Mouse (Mus musculus): ENCODE measurements around the gene 2310061I04Rik. TPM values are rescaled to one million over a fixed set of nuclear protein-coding genes. Genes with fewer than 3 reads are reported as not detected.

The 2310061I04Rik gene
- polyA plus RNA-seq, 1 experiment from 2014 or later: 23.9 TPM

DNA sequence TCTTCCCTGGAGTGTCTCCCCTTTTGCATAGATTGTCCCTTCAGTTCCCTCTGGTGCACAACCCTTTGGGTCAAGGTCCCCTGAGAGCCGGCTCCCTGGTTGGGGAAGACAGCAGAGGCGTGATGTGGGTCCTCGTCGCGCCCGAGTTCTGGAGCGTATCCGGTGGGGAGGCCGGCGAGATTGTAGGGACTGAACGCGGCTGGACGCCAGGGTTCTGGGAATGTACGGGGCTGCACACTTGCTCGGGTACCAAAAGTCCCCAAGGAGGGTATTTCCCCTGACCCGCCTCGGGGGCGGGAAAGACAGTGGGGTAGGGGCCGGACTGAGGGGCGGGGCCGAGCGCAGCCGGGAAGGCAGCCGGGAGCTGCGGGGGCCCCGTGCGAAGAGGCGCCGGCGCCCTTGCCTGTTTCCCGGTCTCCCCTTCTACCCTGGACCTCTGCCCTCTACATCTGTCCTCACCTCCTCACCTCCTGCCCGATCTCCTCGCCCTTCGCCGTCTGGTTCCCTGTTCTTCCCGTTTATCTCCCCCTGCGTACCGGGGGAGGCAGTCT lies 30.9 kb downstream of the 2310061I04Rik start:
- under 1% methylated on average over 38 of the region's 38 CpGs for WGBS
- H3K27me3 ChIP-seq (replicated peaks): no peaks in the 10 kb centered on the region
- peak overlapping the region; percentile 93 for H3K4me2 ChIP-seq
- no peaks in the 10 kb centered on the region for H3K36me3 ChIP-seq
- H3K9me3 ChIP-seq: no peaks in the 10 kb centered on the region
- peaks cover 46% of the 10 kb centered on the region for H3K4me1 ChIP-seq
- peak overlapping the region; percentile 98 for H3K27ac ChIP-seq
- peak; percentile 29; the same call in 1 of the 2 replicates for ATAC-seq (ENCODE audit: insufficient read depth, low FRiP score, low read depth)
- peak overlapping the region; percentile 57 for H3K4me3 ChIP-seq (replicated peaks)
- H3K9ac ChIP-seq: peak overlapping the region; percentile 68

DNA sequence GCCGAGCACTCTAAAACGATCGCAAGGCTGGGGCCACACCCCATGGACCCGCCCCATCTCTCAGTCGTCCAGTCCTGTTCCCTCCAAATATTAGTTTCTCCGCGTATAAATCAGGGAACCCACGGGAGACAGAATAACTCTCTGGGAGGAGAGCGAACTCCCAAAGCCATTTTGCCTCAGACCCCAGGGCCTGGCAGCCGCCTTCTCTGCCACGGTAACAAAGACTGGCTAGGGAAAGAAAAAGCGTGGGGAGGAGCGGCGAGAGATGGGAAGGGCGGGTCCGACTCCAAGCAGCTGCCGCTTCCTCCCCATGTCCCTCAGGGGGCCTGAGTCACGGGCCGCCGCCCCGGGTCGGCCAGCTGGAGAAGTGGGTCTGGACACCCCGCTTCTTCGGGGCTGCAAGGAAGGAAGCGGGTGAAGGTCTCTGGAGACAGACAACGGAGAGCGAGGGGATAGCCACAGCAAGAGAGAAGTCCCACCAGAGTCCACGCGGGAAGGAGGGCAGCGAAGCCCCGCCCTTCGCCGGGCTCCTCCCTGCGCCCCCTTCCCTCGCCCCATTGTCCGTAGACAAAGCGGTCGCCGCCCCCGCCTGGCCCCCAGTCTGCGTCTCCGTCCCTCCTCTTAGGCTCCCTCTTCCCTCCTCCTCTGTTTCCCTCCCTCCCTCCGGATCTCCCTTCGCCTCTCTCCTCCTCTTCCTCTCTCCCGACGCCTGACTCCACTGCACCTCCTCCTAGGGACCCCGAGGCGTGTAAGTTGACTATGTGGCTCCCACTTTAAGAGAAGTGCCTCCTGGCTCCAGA lies 31.6 kb downstream of the 2310061I04Rik start, which contains the start of gene Ppp1r18:
TSS of gene Ppp1r18 (plus strand) at position 113 of the 800 bp plus-strand sequence.
- peak within 1 kb of the TSS; percentile 98 for H3K27ac ChIP-seq
- peaks cover 42% of the 10 kb centered on the region for H3K4me1 ChIP-seq
- WGBS: under 1% methylated on average over 44 of the region's 48 CpGs
- H3K36me3 ChIP-seq: no peaks in the 10 kb centered on the region
- no peaks in the 10 kb centered on the region for H3K9me3 ChIP-seq
- peak within 1 kb of the TSS; percentile 57 for H3K4me3 ChIP-seq (replicated peaks)
- ATAC-seq (ENCODE audit: insufficient read depth, low FRiP score, low read depth): peak; percentile 44
- H3K27me3 ChIP-seq (replicated peaks): no peaks in the 10 kb centered on the region
- peak within 1 kb of the TSS; percentile 93 for H3K4me2 ChIP-seq
- H3K9ac ChIP-seq: peak within 1 kb of the TSS; percentile 68

DNA sequence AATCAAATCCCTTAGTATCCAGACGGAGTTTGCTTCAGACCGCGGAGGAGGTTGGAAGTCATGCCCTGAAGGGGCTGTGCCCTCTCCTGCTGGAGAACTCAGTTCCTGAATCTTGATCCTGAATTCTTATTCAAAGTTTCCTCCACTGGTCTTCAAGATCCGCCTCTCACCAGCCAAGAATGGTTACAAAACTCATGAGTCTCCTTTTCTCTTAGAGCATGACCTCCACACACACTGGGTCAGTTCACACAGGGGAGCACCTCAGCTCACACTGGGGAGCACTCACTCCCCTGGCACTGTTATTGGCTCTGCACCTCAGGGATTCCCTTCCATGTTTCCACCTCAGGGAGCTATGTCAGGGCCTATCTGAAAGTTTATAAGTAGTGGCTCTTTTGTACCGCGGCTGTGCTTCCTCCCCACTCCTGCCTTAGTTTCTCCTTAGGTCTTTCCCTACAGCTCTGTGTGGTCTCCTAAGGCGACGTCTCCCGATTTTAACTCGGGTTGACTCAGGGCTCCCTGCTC lies 32.3 kb downstream of the 2310061I04Rik start:
- H3K4me3 ChIP-seq (replicated peaks): peak overlapping the region; percentile 57
- H3K27me3 ChIP-seq (replicated peaks): no peaks in the 10 kb centered on the region
- no peaks in the 10 kb centered on the region for H3K9me3 ChIP-seq
- H3K4me2 ChIP-seq: peak overlapping the region; percentile 93
- H3K27ac ChIP-seq: peak overlapping the region; percentile 98
- peaks cover 35% of the 10 kb centered on the region for H3K4me1 ChIP-seq
- H3K9ac ChIP-seq: peak overlapping the region; percentile 68; the same call in 1 of the 2 replicates
- no peak for ATAC-seq (ENCODE audit: insufficient read depth, low FRiP score, low read depth)
- no peaks in the 10 kb centered on the region for H3K36me3 ChIP-seq
- 31% methylated on average over 10 of the region's 10 CpGs for WGBS

DNA sequence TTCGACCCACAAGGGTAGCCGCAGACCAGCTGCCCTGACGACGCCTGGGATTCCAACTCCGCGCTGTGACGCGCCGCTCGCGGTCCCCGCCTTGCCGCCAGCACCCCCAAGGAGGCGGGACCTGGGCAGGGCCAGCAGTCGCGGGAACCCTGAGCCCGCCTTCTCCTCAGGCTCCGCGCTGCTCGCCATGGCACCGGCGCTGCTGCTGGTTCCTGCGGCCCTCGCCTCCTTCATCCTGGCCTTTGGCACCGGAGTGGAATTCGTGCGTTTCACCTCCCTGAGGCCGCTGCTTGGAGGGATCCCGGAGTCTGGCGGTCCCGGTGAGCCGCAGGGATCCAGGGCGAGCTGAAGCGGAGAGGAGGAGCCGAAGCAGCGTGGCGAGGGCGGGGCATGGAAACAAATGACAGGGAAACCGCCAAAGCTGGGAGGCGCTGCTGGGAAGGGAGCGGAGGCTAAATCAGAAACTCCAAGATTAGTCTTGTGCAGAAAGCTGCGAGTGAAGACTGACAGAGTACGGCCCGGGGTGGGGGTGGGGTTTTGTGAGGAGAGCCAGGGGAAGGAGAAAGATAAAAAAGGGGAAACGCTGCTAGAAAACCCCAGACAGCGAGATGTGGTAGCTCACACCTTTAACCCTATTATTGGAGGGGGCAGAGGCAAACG lies 35.9 kb downstream of the 2310061I04Rik start, which contains the start of gene Nrm:
TSS of gene Nrm (plus strand) at position 121 of the 660 bp plus-strand sequence.
- peak within 1 kb of the TSS; percentile 96 for H3K27ac ChIP-seq
- ATAC-seq (ENCODE audit: insufficient read depth, low FRiP score, low read depth): peak; percentile 91
- peak within 1 kb of the TSS; percentile 87 for H3K4me3 ChIP-seq (replicated peaks)
- under 1% methylated on average over 47 of the region's 47 CpGs for WGBS
- H3K4me1 ChIP-seq: peaks cover 14% of the 10 kb centered on the region
- H3K4me2 ChIP-seq: peak within 1 kb of the TSS; percentile 74
- H3K36me3 ChIP-seq: peaks cover 11% of the 10 kb centered on the region
- H3K9ac ChIP-seq: peak within 1 kb of the TSS; percentile 84
- no peaks in the 10 kb centered on the region for H3K9me3 ChIP-seq
- H3K27me3 ChIP-seq (replicated peaks): no peaks in the 10 kb centered on the region

DNA sequence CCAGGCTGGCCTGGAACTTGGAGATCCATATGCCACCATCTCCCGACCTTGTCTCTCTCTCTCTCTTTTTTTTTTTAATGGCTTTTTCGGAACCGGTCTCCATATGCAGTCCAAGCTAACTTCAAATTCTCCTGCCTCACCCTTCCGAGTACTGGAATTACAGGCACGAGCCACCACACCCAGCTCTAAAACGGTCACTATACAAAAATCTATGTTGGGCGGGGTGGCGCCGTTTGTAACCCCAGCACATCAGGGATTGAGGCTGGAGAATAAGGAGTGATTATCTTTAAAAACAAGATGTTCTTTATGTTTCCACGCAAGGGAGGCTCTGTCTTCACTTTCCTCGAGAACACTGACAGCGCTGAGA lies 36.4 kb downstream of the 2310061I04Rik start:
- Histone ChIP-seq H3K27me3 (replicated peaks) (no peaks in the 10 kb centered on the region), H3K4me3 (replicated peaks) (peak overlapping the region; percentile 87), H3K27ac (peak overlapping the region; percentile 96), H3K36me3 (peaks cover 11% of the 10 kb centered on the region), H3K9ac (0 out of 2 replicates have a peak overlapping the region, but pooled peaks have one; percentile 84), H3K4me1 (peaks cover 14% of the 10 kb centered on the region), H3K9me3 (no peaks in the 10 kb centered on the region), H3K4me2 (peak overlapping the region; percentile 74)
- WGBS: 4% methylated on average over 12 of the region's 12 CpGs
- peak; percentile 15; the same call in 1 of the 2 replicates for ATAC-seq (ENCODE audit: insufficient read depth, low FRiP score, low read depth)

DNA sequence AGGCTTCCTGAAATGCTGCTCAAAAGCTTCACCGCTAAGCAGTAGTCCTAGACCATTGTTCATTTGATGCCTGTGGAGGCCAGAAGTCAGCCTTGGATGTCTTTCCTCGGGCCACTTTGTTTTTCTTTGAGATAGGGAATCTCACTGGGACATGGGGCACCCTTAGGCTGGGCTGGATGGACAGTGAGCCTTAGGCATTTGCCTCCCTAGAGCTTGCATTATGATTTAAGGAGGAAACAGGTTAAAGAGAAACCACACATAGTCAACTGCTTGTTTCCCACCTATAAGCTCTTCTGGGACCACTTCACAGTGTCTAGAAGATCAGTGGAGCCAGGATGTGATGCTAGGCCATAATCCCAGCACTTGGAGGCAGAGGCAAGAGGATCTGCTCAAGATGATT lies 37.4 kb downstream of the 2310061I04Rik start:
- Histone ChIP-seq H3K27ac (no peak overlapping the region), H3K4me3 (replicated peaks) (no peak overlapping the region), H3K9me3 (no peaks in the 10 kb centered on the region), H3K27me3 (replicated peaks) (no peaks in the 10 kb centered on the region), H3K4me2 (no peak overlapping the region), H3K36me3 (peaks cover 14% of the 10 kb centered on the region), H3K9ac (no peak overlapping the region), H3K4me1 (peaks cover 9% of the 10 kb centered on the region; the same call in 1 of the 2 replicates)
- WGBS: 65% methylated on average over 2 of the region's 2 CpGs
- no peak for ATAC-seq (ENCODE audit: insufficient read depth, low FRiP score, low read depth)

DNA sequence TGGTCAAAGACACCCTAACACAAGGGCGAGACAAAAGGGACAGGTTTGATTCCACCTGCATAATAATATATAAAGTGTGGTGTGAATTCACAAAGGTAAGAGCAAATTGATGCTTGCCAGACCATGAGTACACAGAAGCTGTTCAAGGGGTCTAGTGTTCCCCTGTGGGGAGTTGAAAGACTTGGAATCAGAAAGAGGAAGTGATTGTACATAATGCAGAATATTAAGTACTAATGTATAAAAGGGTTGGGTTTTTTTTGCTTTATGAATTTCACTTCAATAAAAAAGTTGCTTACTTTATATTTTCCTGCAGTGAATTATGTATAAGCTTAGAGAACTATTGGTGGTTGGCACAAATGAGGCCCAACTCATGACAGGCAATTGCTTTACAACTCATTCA lies 37.9 kb downstream of the 2310061I04Rik start:
- H3K4me3 ChIP-seq (replicated peaks): no peak overlapping the region
- H3K27ac ChIP-seq: no peak overlapping the region
- H3K9ac ChIP-seq: no peak overlapping the region
- WGBS: 76% methylated on average over 1 of the region's 1 CpGs
- no peaks in the 10 kb centered on the region for H3K9me3 ChIP-seq
- ATAC-seq (ENCODE audit: insufficient read depth, low FRiP score, low read depth): no peak
- H3K27me3 ChIP-seq (replicated peaks): no peaks in the 10 kb centered on the region
- peaks cover 4% of the 10 kb centered on the region; the same call in 1 of the 2 replicates for H3K4me1 ChIP-seq
- H3K4me2 ChIP-seq: no peak overlapping the region
- H3K36me3 ChIP-seq: peaks cover 14% of the 10 kb centered on the region

DNA sequence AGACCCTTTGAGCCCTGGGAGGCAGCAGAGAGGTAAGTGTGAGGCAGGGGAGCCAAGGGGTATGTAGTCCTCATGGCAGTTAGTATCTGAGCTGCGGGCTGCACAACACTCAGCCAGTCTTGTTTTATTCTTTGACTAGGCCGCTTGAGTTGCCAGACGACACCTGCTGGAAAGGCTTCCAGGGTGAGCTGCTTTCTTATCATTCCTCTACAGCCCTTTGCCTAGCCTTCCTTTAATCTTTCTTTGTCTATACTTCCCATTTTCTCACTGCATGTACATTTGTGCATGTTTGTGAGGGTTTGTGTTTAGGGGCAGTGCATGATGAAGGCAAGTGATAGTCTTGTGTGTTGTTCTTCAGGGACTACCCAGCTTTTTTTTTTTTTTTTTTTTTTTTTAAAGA lies 46.3 kb downstream of the 2310061I04Rik start:
- H3K27ac ChIP-seq: no peak overlapping the region

DNA sequence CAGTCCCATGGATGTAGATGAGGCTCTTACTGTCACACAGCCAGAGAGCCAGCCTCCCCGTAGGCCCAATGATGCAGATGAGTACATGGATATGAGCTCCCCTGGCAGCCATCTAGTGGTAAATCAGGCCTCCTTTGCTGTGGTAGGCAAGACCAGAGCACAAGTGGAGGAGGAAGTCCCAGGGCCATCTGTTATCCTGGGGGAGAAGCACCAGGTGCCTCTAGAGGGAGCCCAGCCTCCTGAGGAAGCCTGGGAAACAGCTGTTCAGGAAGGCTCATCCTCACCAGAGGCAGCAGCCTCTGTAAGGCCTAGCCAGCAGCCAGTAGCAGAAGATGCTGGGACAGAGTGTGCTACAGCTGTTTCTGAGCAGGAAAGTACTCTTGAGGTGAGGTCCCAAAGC lies 49.1 kb downstream of the 2310061I04Rik start:
- no peak overlapping the region for H3K4me3 ChIP-seq (replicated peaks)
- no peaks in the 10 kb centered on the region for H3K4me1 ChIP-seq
- no peaks in the 10 kb centered on the region for H3K27me3 ChIP-seq (replicated peaks)
- no peak overlapping the region for H3K9ac ChIP-seq
- 41% methylated on average over 1 of the region's 1 CpGs for WGBS
- H3K9me3 ChIP-seq: no peaks in the 10 kb centered on the region
- H3K36me3 ChIP-seq: peaks cover 60% of the 10 kb centered on the region
- no peak overlapping the region for H3K27ac ChIP-seq
- no peak overlapping the region for H3K4me2 ChIP-seq
- ATAC-seq (ENCODE audit: insufficient read depth, low FRiP score, low read depth): no peak

More for the DNA sequence above, 46.3 kb downstream of the 2310061I04Rik start:
- no peaks in the 10 kb centered on the region for H3K9me3 ChIP-seq
- no peaks in the 10 kb centered on the region for H3K27me3 ChIP-seq (replicated peaks)
- no peaks in the 10 kb centered on the region for H3K4me1 ChIP-seq
- H3K9ac ChIP-seq: no peak overlapping the region
- ATAC-seq (ENCODE audit: insufficient read depth, low FRiP score, low read depth): no peak
- peaks cover 63% of the 10 kb centered on the region for H3K36me3 ChIP-seq
- no peak overlapping the region for H3K4me3 ChIP-seq (replicated peaks)
- H3K4me2 ChIP-seq: no peak overlapping the region
- WGBS: 91% methylated on average over 3 of the region's 3 CpGs

DNA sequence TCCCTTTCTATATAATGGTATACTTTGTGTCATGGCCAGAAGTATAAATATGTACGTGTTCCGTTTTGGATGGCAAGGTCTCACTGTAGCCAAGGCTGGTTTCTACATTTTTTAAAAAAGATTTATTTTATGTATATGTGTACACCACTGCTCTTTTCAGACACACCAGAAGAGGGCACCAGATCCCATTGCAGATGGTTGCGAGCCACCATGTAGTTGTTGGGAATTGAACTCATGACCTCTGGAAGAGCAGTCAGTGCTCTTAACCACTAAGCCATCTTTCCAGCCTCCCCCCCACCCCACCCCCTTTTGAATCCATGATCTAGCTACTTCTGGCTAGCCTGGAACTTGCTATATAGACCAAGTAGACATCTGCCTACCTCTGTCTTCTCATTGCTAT lies 53.7 kb downstream of the 2310061I04Rik start:
- peaks cover 10% of the 10 kb centered on the region; the same call in 1 of the 2 replicates for H3K4me1 ChIP-seq
- no peaks in the 10 kb centered on the region for H3K27me3 ChIP-seq (replicated peaks)
- H3K9me3 ChIP-seq: no peaks in the 10 kb centered on the region
- no peak overlapping the region for H3K9ac ChIP-seq
- no peak overlapping the region for H3K4me3 ChIP-seq (replicated peaks)
- ATAC-seq (ENCODE audit: insufficient read depth, low FRiP score, low read depth): no peak
- WGBS: 92% methylated on average over 3 of the region's 3 CpGs
- peaks cover 21% of the 10 kb centered on the region for H3K36me3 ChIP-seq
- H3K27ac ChIP-seq: no peak overlapping the region
- H3K4me2 ChIP-seq: no peak overlapping the region
